ENCODE assay signal across 24 mouse cellular contexts in genomic region chrX:130819707-130820106, GRCm38 (mm10).
DNase-seq lines count a peak whose midpoint lies in the region; ATAC-seq lines count a peak whose summit lies in the region.
"Had no signal": no experiment of that assay in that cellular context is flagged by ENCODE, and none has a peak within 500 bp of the region (broad histone marks: within the 10 kb centered on the region; RNA-seq: fewer than 3 reads in every experiment).

No protein-coding gene starts in this region.

- H3K4me1 ChIP-seq in forebrain, embryonic 13.5 days, result peaks cover 4% of the 10 kb centered on the region; the same call in 1 of the 2 replicates
- H3K4me1 ChIP-seq in forebrain, embryonic 11.5 days (replicated peaks; ENCODE audit: control insufficient read depth, insufficient read depth, low read length), result no peaks in the 10 kb centered on the region
- no peaks in the 10 kb centered on the region for H3K4me1 ChIP-seq in forebrain, embryonic 16.5 days (replicated peaks; ENCODE audit: control insufficient read depth, insufficient read depth, low read length)
- no peaks in the 10 kb centered on the region for H3K4me1 ChIP-seq in forebrain, embryonic 12.5 days
- H3K4me1 ChIP-seq in hindbrain, embryonic 16.5 days (ENCODE audit: control insufficient read depth, insufficient read depth, low read depth, low read length), result no peaks in the 10 kb centered on the region
- H3K4me1 ChIP-seq in hindbrain, embryonic 11.5 days (replicated peaks; ENCODE audit: control insufficient read depth, insufficient read depth, low read length), result no peaks in the 10 kb centered on the region
- no peaks in the 10 kb centered on the region for H3K4me1 ChIP-seq in neural tube, embryonic 13.5 days (replicated peaks)
- no peaks in the 10 kb centered on the region for H3K4me1 ChIP-seq in neural tube, embryonic 15.5 days
- H3K4me1 ChIP-seq: embryonic facial prominence, embryonic 10.5 days; embryonic facial prominence, embryonic 13.5 days had no signal

- no peaks in the 10 kb centered on the region for H3K27me3 ChIP-seq in forebrain, embryonic 13.5 days
- no peaks in the 10 kb centered on the region for H3K27me3 ChIP-seq in forebrain, embryonic 11.5 days (ENCODE audit: control insufficient read depth, insufficient read depth, low read length)
- H3K27me3 ChIP-seq in forebrain, embryonic 16.5 days (replicated peaks; ENCODE audit: control insufficient read depth, insufficient read depth, low read length), result no peaks in the 10 kb centered on the region
- H3K27me3 ChIP-seq in forebrain, embryonic 12.5 days, result no peaks in the 10 kb centered on the region
- no peaks in the 10 kb centered on the region for H3K27me3 ChIP-seq in hindbrain, embryonic 16.5 days (replicated peaks; ENCODE audit: control insufficient read depth, insufficient read depth, low read length)
- no peaks in the 10 kb centered on the region for H3K27me3 ChIP-seq in hindbrain, embryonic 11.5 days (ENCODE audit: control insufficient read depth, insufficient read depth, low read length)
- no peaks in the 10 kb centered on the region for H3K27me3 ChIP-seq in neural tube, embryonic 13.5 days
- H3K27me3 ChIP-seq in neural tube, embryonic 15.5 days (replicated peaks), result no peaks in the 10 kb centered on the region
- H3K27me3 ChIP-seq: embryonic facial prominence, embryonic 13.5 days had no signal

- H3K27ac ChIP-seq in forebrain, embryonic 13.5 days, result no peak overlapping the region
- H3K27ac ChIP-seq in forebrain, embryonic 11.5 days (ENCODE audit: low read depth, low read length), result no peak overlapping the region
- H3K27ac ChIP-seq in forebrain, embryonic 16.5 days (ENCODE audit: low read length), result no peak overlapping the region
- no peak overlapping the region for H3K27ac ChIP-seq in forebrain, embryonic 12.5 days
- H3K27ac ChIP-seq in hindbrain, embryonic 16.5 days (ENCODE audit: low read depth, low read length), result no peak overlapping the region
- H3K27ac ChIP-seq in hindbrain, embryonic 11.5 days (ENCODE audit: low read depth, low read length), result no peak overlapping the region
- no peak overlapping the region for H3K27ac ChIP-seq in neural tube, embryonic 13.5 days (replicated peaks)
- H3K27ac ChIP-seq in neural tube, embryonic 15.5 days (replicated peaks), result no peak overlapping the region
- H3K27ac ChIP-seq: embryonic facial prominence, embryonic 10.5 days; embryonic facial prominence, embryonic 13.5 days; gastrocnemius, adult 2 months had no signal

- no peak for DNase-seq in forebrain, embryonic 11.5 days (ENCODE audit: low spot score)
- DNase-seq in hindbrain, embryonic 11.5 days (ENCODE audit: low spot score), result no peak
- DNase-seq: adrenal gland, adult 2 months; adrenal gland, postnatal 14 days; cerebellum, adult 11-12 months; cerebellum, adult 8-10 months; cerebellum, postnatal 36 days; embryo, embryonic 11 days; gastrocnemius, adult 2 months; gastrocnemius, postnatal 14 days; heart, adult 11 months; kidney, adult 2 months had no signal

- WGBS in forebrain, embryonic 13.5 days, result 73% methylated on average over 1 of the region's 1 CpGs
- 88% methylated on average over 1 of the region's 1 CpGs for WGBS in forebrain, embryonic 11.5 days
- 70% methylated on average over 1 of the region's 1 CpGs for WGBS in forebrain, embryonic 16.5 days
- 88% methylated on average over 1 of the region's 1 CpGs for WGBS in forebrain, embryonic 12.5 days
- 76% methylated on average over 1 of the region's 1 CpGs for WGBS in hindbrain, embryonic 16.5 days
- WGBS in hindbrain, embryonic 11.5 days, result 90% methylated on average over 1 of the region's 1 CpGs
- WGBS in neural tube, embryonic 13.5 days, result 86% methylated on average over 1 of the region's 1 CpGs
- 76% methylated on average over 1 of the region's 1 CpGs for WGBS in neural tube, embryonic 15.5 days

- H3K36me3 ChIP-seq in forebrain, embryonic 13.5 days (ENCODE audit: poor library complexity, severe bottlenecking), result no peaks in the 10 kb centered on the region
- H3K36me3 ChIP-seq in forebrain, embryonic 11.5 days (ENCODE audit: control insufficient read depth, insufficient read depth, low read length), result no peaks in the 10 kb centered on the region
- no peaks in the 10 kb centered on the region for H3K36me3 ChIP-seq in forebrain, embryonic 16.5 days (ENCODE audit: control insufficient read depth, insufficient read depth)
- H3K36me3 ChIP-seq in forebrain, embryonic 12.5 days (replicated peaks), result no peaks in the 10 kb centered on the region
- no peaks in the 10 kb centered on the region for H3K36me3 ChIP-seq in hindbrain, embryonic 16.5 days (ENCODE audit: control insufficient read depth, insufficient read depth, low read length)
- no peaks in the 10 kb centered on the region for H3K36me3 ChIP-seq in hindbrain, embryonic 11.5 days (ENCODE audit: control insufficient read depth, insufficient read depth, low read length)
- no peaks in the 10 kb centered on the region for H3K36me3 ChIP-seq in neural tube, embryonic 13.5 days
- no peaks in the 10 kb centered on the region for H3K36me3 ChIP-seq in neural tube, embryonic 15.5 days
- H3K36me3 ChIP-seq: embryonic facial prominence, embryonic 10.5 days; embryonic facial prominence, embryonic 13.5 days had no signal

- no peak overlapping the region for H3K4me3 ChIP-seq in forebrain, embryonic 13.5 days
- no peak overlapping the region for H3K4me3 ChIP-seq in forebrain, embryonic 11.5 days (ENCODE audit: low read depth, low read length)
- H3K4me3 ChIP-seq in forebrain, embryonic 16.5 days (replicated peaks; ENCODE audit: low read length), result no peak overlapping the region
- no peak overlapping the region for H3K4me3 ChIP-seq in forebrain, embryonic 12.5 days (replicated peaks)
- H3K4me3 ChIP-seq in hindbrain, embryonic 16.5 days (ENCODE audit: low read length), result no peak overlapping the region
- H3K4me3 ChIP-seq in hindbrain, embryonic 11.5 days (ENCODE audit: low read depth, low read length), result no peak overlapping the region
- no peak overlapping the region for H3K4me3 ChIP-seq in neural tube, embryonic 13.5 days
- H3K4me3 ChIP-seq in neural tube, embryonic 15.5 days (replicated peaks), result no peak overlapping the region
- H3K4me3 ChIP-seq: embryonic facial prominence, embryonic 10.5 days; embryonic facial prominence, embryonic 13.5 days; erythroblast, embryonic 14.5 days; gastrocnemius, adult 2 months had no signal

- H3K9ac ChIP-seq in forebrain, embryonic 13.5 days, result no peak overlapping the region
- H3K9ac ChIP-seq in forebrain, embryonic 11.5 days (ENCODE audit: low read length), result no peak overlapping the region
- H3K9ac ChIP-seq in forebrain, embryonic 16.5 days (replicated peaks; ENCODE audit: low read depth, low read length), result no peak overlapping the region
- no peak overlapping the region for H3K9ac ChIP-seq in forebrain, embryonic 12.5 days
- H3K9ac ChIP-seq in hindbrain, embryonic 16.5 days (ENCODE audit: low read depth, low read length), result no peak overlapping the region
- no peak overlapping the region for H3K9ac ChIP-seq in hindbrain, embryonic 11.5 days (ENCODE audit: low read depth, low read length)
- no peak overlapping the region for H3K9ac ChIP-seq in neural tube, embryonic 13.5 days
- H3K9ac ChIP-seq in neural tube, embryonic 15.5 days (replicated peaks), result no peak overlapping the region
- H3K9ac ChIP-seq: embryonic facial prominence, embryonic 13.5 days had no signal

- ATAC-seq in forebrain, embryonic 13.5 days, result peak; percentile 45
- ATAC-seq in forebrain, embryonic 11.5 days (replicated peaks; ENCODE audit: low FRiP score), result no peak
- ATAC-seq in forebrain, embryonic 16.5 days, result peak; percentile 63; the same call in 1 of the 2 replicates
- no peak for ATAC-seq in forebrain, embryonic 12.5 days (ENCODE audit: low FRiP score)
- ATAC-seq in hindbrain, embryonic 16.5 days, result peak; percentile 73
- ATAC-seq in hindbrain, embryonic 11.5 days (ENCODE audit: low FRiP score), result no peak
- ATAC-seq in neural tube, embryonic 13.5 days (ENCODE audit: low read depth), result 0 out of 2 replicates have a peak, but pooled peaks have one; percentile 15
- no peak for ATAC-seq in neural tube, embryonic 15.5 days (ENCODE audit: low FRiP score)
- ATAC-seq: intestine, postnatal 0 days; Patski had no signal

- H3K9me3 ChIP-seq in forebrain, embryonic 13.5 days (replicated peaks), result no peaks in the 10 kb centered on the region
- no peaks in the 10 kb centered on the region for H3K9me3 ChIP-seq in forebrain, embryonic 11.5 days (ENCODE audit: control insufficient read depth, low read length)
- H3K9me3 ChIP-seq in forebrain, embryonic 16.5 days (ENCODE audit: control insufficient read depth, low read length), result no peaks in the 10 kb centered on the region
- no peaks in the 10 kb centered on the region for H3K9me3 ChIP-seq in forebrain, embryonic 12.5 days
- no peaks in the 10 kb centered on the region for H3K9me3 ChIP-seq in hindbrain, embryonic 16.5 days (ENCODE audit: control insufficient read depth, low read length)
- no peaks in the 10 kb centered on the region for H3K9me3 ChIP-seq in hindbrain, embryonic 11.5 days (ENCODE audit: control insufficient read depth, low read length)
- H3K9me3 ChIP-seq in neural tube, embryonic 13.5 days, result no peaks in the 10 kb centered on the region
- H3K9me3 ChIP-seq in neural tube, embryonic 15.5 days (replicated peaks), result no peaks in the 10 kb centered on the region
- H3K9me3 ChIP-seq: embryonic facial prominence, embryonic 10.5 days; embryonic facial prominence, embryonic 13.5 days had no signal

- no peak overlapping the region for H3K4me2 ChIP-seq in forebrain, embryonic 13.5 days
- H3K4me2 ChIP-seq in forebrain, embryonic 11.5 days (ENCODE audit: low read depth, low read length, severe bottlenecking), result no peak overlapping the region
- no peak overlapping the region for H3K4me2 ChIP-seq in forebrain, embryonic 16.5 days (ENCODE audit: low read length)
- no peak overlapping the region for H3K4me2 ChIP-seq in forebrain, embryonic 12.5 days
- H3K4me2 ChIP-seq in hindbrain, embryonic 16.5 days (ENCODE audit: low read length), result no peak overlapping the region
- H3K4me2 ChIP-seq in hindbrain, embryonic 11.5 days (replicated peaks; ENCODE audit: low read depth, low read length), result no peak overlapping the region
- H3K4me2 ChIP-seq in neural tube, embryonic 13.5 days, result no peak overlapping the region
- H3K4me2 ChIP-seq in neural tube, embryonic 15.5 days, result no peak overlapping the region
- H3K4me2 ChIP-seq: embryonic facial prominence, embryonic 13.5 days; heart, embryonic 11.5 days had no signal

Comparison
In these comparisons a context has a peak if more than half of its experiments do, and no peak if none do; other contexts are left out.
1. ATAC-seq: peak in forebrain, embryonic 13.5 days (single experiment), forebrain, embryonic 16.5 days (single experiment), hindbrain, embryonic 16.5 days (single experiment) and neural tube, embryonic 13.5 days (single experiment); none in forebrain, embryonic 11.5 days (single experiment), forebrain, embryonic 12.5 days (single experiment), hindbrain, embryonic 11.5 days (single experiment) and neural tube, embryonic 15.5 days (single experiment).